Mouse (Mus musculus) fibroblast of lung, adult 2 months (primary cell): ENCODE data around the gene Igsf9.

Source experiments
- DNase-seq: peaks from one replicate; pipeline ENCODE4 v3.0.0-alpha.2; 2011; ENCODE audit warnings: low read depth

Igsf9 gene

GRCm38 (mm10) chr1:172497428-172497827, 15.8 kb downstream of the Igsf9 start:
- no peak for DNase-seq

GRCm38 (mm10) chr1:172499765-172500441, 18.3 kb downstream of the Igsf9 start, which contains the start of gene Tagln2:
Gene Tagln2 (plus strand): TSS chr1:172500047.
- peak; percentile 60 for DNase-seq

- no peak for DNase-seq
Measured at GRCm38 (mm10) chr1:172500451-172501370, 19.1 kb downstream of the Igsf9 start.

- DNase-seq, result peak; percentile 62
Measured at GRCm38 (mm10) chr1:172501371-172502144, 20.0 kb downstream of the Igsf9 start.

GRCm38 (mm10) chr1:172502145-172503110, 20.8 kb downstream of the Igsf9 start:
- DNase-seq, result no peak

GRCm38 (mm10) chr1:172503111-172503997, 21.8 kb downstream of the Igsf9 start:
- no peak for DNase-seq

GRCm38 (mm10) chr1:172504756-172505155, 23.2 kb downstream of the Igsf9 start:
- DNase-seq, result no peak

GRCm38 (mm10) chr1:172507001-172507400, 25.4 kb downstream of the Igsf9 start:
- peak; percentile 83 for DNase-seq

GRCm38 (mm10) chr1:172507701-172508100, 26.1 kb downstream of the Igsf9 start:
- no peak for DNase-seq

GRCm38 (mm10) chr1:172508172-172508571, 26.6 kb downstream of the Igsf9 start:
- DNase-seq, result no peak

GRCm38 (mm10) chr1:172509235-172509634, 27.6 kb downstream of the Igsf9 start:
- DNase-seq, result no peak

- no peak for DNase-seq
Measured at GRCm38 (mm10) chr1:172509983-172510382, 28.4 kb downstream of the Igsf9 start.

GRCm38 (mm10) chr1:172510421-172510972, 28.9 kb downstream of the Igsf9 start:
- no peak for DNase-seq

GRCm38 (mm10) chr1:172512962-172513361, 31.4 kb downstream of the Igsf9 start:
- DNase-seq, result no peak

GRCm38 (mm10) chr1:172513525-172514212, 32.1 kb downstream of the Igsf9 start:
- peak; percentile 54 for DNase-seq

GRCm38 (mm10) chr1:172514213-172514529, 32.6 kb downstream of the Igsf9 start:
- DNase-seq, result no peak

- no peak for DNase-seq
Measured at GRCm38 (mm10) chr1:172514551-172515268, 33.1 kb downstream of the Igsf9 start.

GRCm38 (mm10) chr1:172515396-172515795, 33.8 kb downstream of the Igsf9 start:
- no peak for DNase-seq

GRCm38 (mm10) chr1:172518013-172518412, 36.4 kb downstream of the Igsf9 start:
- no peak for DNase-seq
